Mouse (Mus musculus): Measurements from ENCODE around the gene Myo1d. TPM values are rescaled to one million over a fixed set of nuclear protein-coding genes. Genes with fewer than 3 reads are reported as not detected.

Myo1d gene
- polyA plus RNA-seq, 1 experiment from 2014 or later = 1.8 TPM

- Histone ChIP-seq H3K9ac (no peak overlapping the region), H3K4me3 (no peak overlapping the region), H3K27ac (replicated peaks) (no peak overlapping the region), H3K27me3 (no peaks in the 10 kb centered on the region), H3K4me2 (no peak overlapping the region), H3K4me1 (replicated peaks) (no peaks in the 10 kb centered on the region), H3K9me3 (peaks cover 1% of the 10 kb centered on the region; the same call in 1 of the 2 replicates), H3K36me3 (no peaks in the 10 kb centered on the region)
- no peak for ATAC-seq (ENCODE audit: low read depth)
- WGBS = 41% methylated on average over 3 of the region's 3 CpGs
Measured at GRCm38 (mm10) chr11:80799979-80800378, 20.2 kb upstream of the Myo1d start.

- no peak overlapping the region for H3K27ac ChIP-seq (replicated peaks)
- no peaks in the 10 kb centered on the region for H3K9me3 ChIP-seq
- H3K4me3 ChIP-seq = no peak overlapping the region
- H3K27me3 ChIP-seq = no peaks in the 10 kb centered on the region
- H3K4me1 ChIP-seq (replicated peaks) = no peaks in the 10 kb centered on the region
- no peak overlapping the region for H3K4me2 ChIP-seq
- 75% methylated on average over 8 of the region's 8 CpGs for WGBS
- H3K36me3 ChIP-seq = no peaks in the 10 kb centered on the region
- no peak overlapping the region for H3K9ac ChIP-seq
- no peak for ATAC-seq (ENCODE audit: low read depth)
Measured at GRCm38 (mm10) chr11:80795431-80795830, 15.6 kb upstream of the Myo1d start.

- no peak overlapping the region for H3K4me2 ChIP-seq
- no peak for ATAC-seq (ENCODE audit: low read depth)
- H3K36me3 ChIP-seq = no peaks in the 10 kb centered on the region
- no peaks in the 10 kb centered on the region for H3K4me1 ChIP-seq (replicated peaks)
- H3K9ac ChIP-seq = no peak overlapping the region
- no peaks in the 10 kb centered on the region for H3K27me3 ChIP-seq
- 92% methylated on average over 4 of the region's 4 CpGs for WGBS
- H3K4me3 ChIP-seq = no peak overlapping the region
- no peaks in the 10 kb centered on the region for H3K9me3 ChIP-seq
- H3K27ac ChIP-seq (replicated peaks) = no peak overlapping the region
Measured at GRCm38 (mm10) chr11:80794290-80794689, 14.5 kb upstream of the Myo1d start.

- Histone ChIP-seq H3K9ac (no peak overlapping the region), H3K4me1 (replicated peaks) (no peaks in the 10 kb centered on the region), H3K4me3 (no peak overlapping the region), H3K9me3 (no peaks in the 10 kb centered on the region), H3K36me3 (no peaks in the 10 kb centered on the region), H3K27me3 (no peaks in the 10 kb centered on the region), H3K4me2 (no peak overlapping the region), H3K27ac (replicated peaks) (no peak overlapping the region)
- 87% methylated on average over 4 of the region's 4 CpGs for WGBS
- no peak for ATAC-seq (ENCODE audit: low read depth)
Measured at GRCm38 (mm10) chr11:80793386-80793785, 13.6 kb upstream of the Myo1d start.

- no peak overlapping the region for H3K4me3 ChIP-seq
- ATAC-seq (ENCODE audit: low read depth) = no peak
- WGBS = 78% methylated on average over 3 of the region's 3 CpGs
Measured at GRCm38 (mm10) chr11:80791677-80792432, 12.0 kb upstream of the Myo1d start.

GRCm38 (mm10) chr11:80790413-80790812, 10.6 kb upstream of the Myo1d start:
- H3K4me3 ChIP-seq = no peak overlapping the region
- no peak overlapping the region for H3K27ac ChIP-seq (replicated peaks)
- no peak for ATAC-seq (ENCODE audit: low read depth)
- WGBS = 56% methylated on average over 3 of the region's 3 CpGs
- no peaks in the 10 kb centered on the region for H3K4me1 ChIP-seq (replicated peaks)
- H3K36me3 ChIP-seq = no peaks in the 10 kb centered on the region
- no peaks in the 10 kb centered on the region for H3K27me3 ChIP-seq
- H3K9me3 ChIP-seq = no peaks in the 10 kb centered on the region
- H3K4me2 ChIP-seq = no peak overlapping the region
- H3K9ac ChIP-seq = no peak overlapping the region

More at GRCm38 (mm10) chr11:80791677-80792432, 12.0 kb upstream of the Myo1d start:
- Histone ChIP-seq H3K9me3 (no peaks in the 10 kb centered on the region), H3K27ac (replicated peaks) (no peak overlapping the region), H3K4me2 (no peak overlapping the region), H3K4me1 (replicated peaks) (no peaks in the 10 kb centered on the region), H3K36me3 (no peaks in the 10 kb centered on the region), H3K27me3 (no peaks in the 10 kb centered on the region), H3K9ac (no peak overlapping the region)

- H3K4me2 ChIP-seq = no peak overlapping the region
Measured at GRCm38 (mm10) chr11:80789647-80790240, 9.9 kb upstream of the Myo1d start.

GRCm38 (mm10) chr11:80785672-80786071, 5.8 kb upstream of the Myo1d start:
- H3K9ac ChIP-seq = no peak overlapping the region

More at GRCm38 (mm10) chr11:80789647-80790240, 9.9 kb upstream of the Myo1d start:
- ATAC-seq (ENCODE audit: low read depth) = no peak
- no peak overlapping the region for H3K9ac ChIP-seq
- H3K9me3 ChIP-seq = no peaks in the 10 kb centered on the region
- no peak overlapping the region for H3K27ac ChIP-seq (replicated peaks)
- H3K27me3 ChIP-seq = no peaks in the 10 kb centered on the region
- WGBS = 37% methylated on average over 7 of the region's 7 CpGs
- no peak overlapping the region for H3K4me3 ChIP-seq
- no peaks in the 10 kb centered on the region for H3K36me3 ChIP-seq
- H3K4me1 ChIP-seq (replicated peaks) = no peaks in the 10 kb centered on the region

GRCm38 (mm10) chr11:80784294-80784743, 4.5 kb upstream of the Myo1d start:
- peaks cover 7% of the 10 kb centered on the region for H3K4me1 ChIP-seq (replicated peaks)
- ATAC-seq (ENCODE audit: low read depth) = no peak
- WGBS = 8% methylated on average over 3 of the region's 3 CpGs

More at GRCm38 (mm10) chr11:80785672-80786071, 5.8 kb upstream of the Myo1d start:
- H3K4me1 ChIP-seq (replicated peaks) = no peaks in the 10 kb centered on the region
- H3K27ac ChIP-seq (replicated peaks) = no peak overlapping the region
- ATAC-seq (ENCODE audit: low read depth) = no peak
- H3K27me3 ChIP-seq = no peaks in the 10 kb centered on the region
- no peaks in the 10 kb centered on the region for H3K9me3 ChIP-seq
- H3K4me2 ChIP-seq = no peak overlapping the region
- H3K4me3 ChIP-seq = no peak overlapping the region
- 83% methylated on average over 5 of the region's 5 CpGs for WGBS
- no peaks in the 10 kb centered on the region for H3K36me3 ChIP-seq

GRCm38 (mm10) chr11:80783460-80783859, 3.6 kb upstream of the Myo1d start:
- WGBS = 77% methylated on average over 7 of the region's 7 CpGs
- H3K27ac ChIP-seq (replicated peaks) = no peak overlapping the region
- no peak for ATAC-seq (ENCODE audit: low read depth)

More at GRCm38 (mm10) chr11:80784294-80784743, 4.5 kb upstream of the Myo1d start:
- no peak overlapping the region for H3K4me2 ChIP-seq
- no peak overlapping the region for H3K4me3 ChIP-seq
- H3K9ac ChIP-seq = no peak overlapping the region
- H3K27me3 ChIP-seq = no peaks in the 10 kb centered on the region
- no peak overlapping the region for H3K27ac ChIP-seq (replicated peaks)
- H3K36me3 ChIP-seq = no peaks in the 10 kb centered on the region
- no peaks in the 10 kb centered on the region for H3K9me3 ChIP-seq

GRCm38 (mm10) chr11:80781535-80781934, 1.7 kb upstream of the Myo1d start:
- Histone ChIP-seq H3K27me3 (peaks cover 7% of the 10 kb centered on the region; the same call in 1 of the 2 replicates), H3K4me2 (no peak overlapping the region), H3K4me1 (replicated peaks) (peaks cover 13% of the 10 kb centered on the region), H3K4me3 (no peak overlapping the region), H3K9ac (no peak overlapping the region), H3K36me3 (no peaks in the 10 kb centered on the region), H3K27ac (replicated peaks) (no peak overlapping the region), H3K9me3 (no peaks in the 10 kb centered on the region)
- no peak for ATAC-seq (ENCODE audit: low read depth)
- WGBS = 92% methylated on average over 2 of the region's 2 CpGs

More at GRCm38 (mm10) chr11:80783460-80783859, 3.6 kb upstream of the Myo1d start:
- peaks cover 4% of the 10 kb centered on the region; the same call in 1 of the 2 replicates for H3K27me3 ChIP-seq
- H3K9ac ChIP-seq = no peak overlapping the region
- H3K4me3 ChIP-seq = no peak overlapping the region
- H3K9me3 ChIP-seq = no peaks in the 10 kb centered on the region
- peaks cover 13% of the 10 kb centered on the region for H3K4me1 ChIP-seq (replicated peaks)
- H3K36me3 ChIP-seq = no peaks in the 10 kb centered on the region
- no peak overlapping the region for H3K4me2 ChIP-seq

GRCm38 (mm10) chr11:80778916-80779526, 804 bp downstream of the Myo1d start:
- Histone ChIP-seq H3K9me3 (no peaks in the 10 kb centered on the region), H3K27me3 (peaks cover 10% of the 10 kb centered on the region; the same call in 1 of the 2 replicates), H3K4me2 (peak overlapping the region; percentile 71), H3K4me3 (peak overlapping the region; percentile 67), H3K4me1 (replicated peaks) (peaks cover 13% of the 10 kb centered on the region), H3K36me3 (no peaks in the 10 kb centered on the region), H3K9ac (peak overlapping the region; percentile 74), H3K27ac (replicated peaks) (no peak overlapping the region)
- 2% methylated on average over 18 of the region's 18 CpGs for WGBS
- ATAC-seq (ENCODE audit: low read depth) = no peak; the same call in 1 of the 2 replicates

All from neural tube, embryonic 13.5 days (tissue).